Mouse (Mus musculus) heart, embryonic 11.5 days (tissue): Measurements from ENCODE around the gene Galnt18. TPM values are rescaled to one million over a fixed set of nuclear protein-coding genes. Genes with fewer than 3 reads are reported as not detected.

Experiments used
- ATAC-seq: fragments of 200-750 bp; cut with Nextera tagmentation; replicated peaks from 2 replicates; pipeline ENCODE4 v1.8.0; 2017; ENCODE audit warnings: moderate library complexity; ENCODE audit not compliant: insufficient number of reproducible peaks, low FRiP score, low TSS enrichment
- H3K27ac ChIP-seq: fragments of 300-500 bp; sonication (generic); 2 replicates; pipeline ENCODE4 v1.5.1; 2014; ENCODE audit warnings: mild to moderate bottlenecking, low read depth, low read length
- H3K27me3 ChIP-seq: fragments of 300-500 bp; sonication (generic); 2 replicates; pipeline ENCODE4 v1.6.1; 2014; ENCODE audit warnings: mild to moderate bottlenecking, low read length, mixed read lengths; ENCODE audit not compliant: control insufficient read depth, insufficient read depth
- H3K36me3 ChIP-seq: fragments of 300-500 bp; sonication (generic); 2 replicates; pipeline ENCODE4 v1.6.1; 2014; ENCODE audit warnings: mild to moderate bottlenecking, low read length, moderate library complexity, mixed read lengths; ENCODE audit not compliant: control insufficient read depth, insufficient read depth
- H3K4me1 ChIP-seq: fragments of 300-500 bp; sonication (generic); 2 replicates; pipeline ENCODE4 v1.6.1; 2014; ENCODE audit warnings: low read length; ENCODE audit not compliant: control insufficient read depth, insufficient read depth
- H3K4me2 ChIP-seq: fragments of 300-500 bp; sonication (generic); 2 replicates; pipeline ENCODE4 v1.6.1; 2014; ENCODE audit warnings: mild to moderate bottlenecking, moderate library complexity
- H3K4me3 ChIP-seq: fragments of 300-500 bp; sonication (generic); 2 replicates; pipeline ENCODE4 v1.5.1; 2014; ENCODE audit warnings: low read depth, low read length
- H3K9ac ChIP-seq: fragments of 300-500 bp; sonication (generic); 2 replicates; pipeline ENCODE4 v1.6.1; 2014; ENCODE audit warnings: mild to moderate bottlenecking, low read depth, low read length, moderate library complexity
- H3K9me3 ChIP-seq: fragments of 300-500 bp; sonication (generic); replicated peaks from 2 replicates; pipeline ENCODE4 v1.6.1; 2016; ENCODE audit warnings: low read length; ENCODE audit not compliant: control insufficient read depth
- WGBS: fragments of 180-500 bp; shearing (Covaris S2); extraction: QIAGEN DNeasy Blood & Tissue Kit; methylation state at CpG from one replicate; pipeline ENCODE4 v1.1.7; 2014; ENCODE audit not compliant: insufficient replicate concordance; 5-methylcytosine and 5-hydroxymethylcytosine counted together
- polyA plus RNA-seq: library from polyadenylated mRNA; unstranded; fragments of >200 nt; fragmentation: Nextera tagmentation; extraction: Ambion mirVana; gene quantifications from 2 replicates; pipeline ENCODE4 v1.2.1, GENCODE M21; 2014

Gene Galnt18
- polyA plus RNA-seq, 1 experiment from 2014 or later, result 6.6 TPM

DNA sequence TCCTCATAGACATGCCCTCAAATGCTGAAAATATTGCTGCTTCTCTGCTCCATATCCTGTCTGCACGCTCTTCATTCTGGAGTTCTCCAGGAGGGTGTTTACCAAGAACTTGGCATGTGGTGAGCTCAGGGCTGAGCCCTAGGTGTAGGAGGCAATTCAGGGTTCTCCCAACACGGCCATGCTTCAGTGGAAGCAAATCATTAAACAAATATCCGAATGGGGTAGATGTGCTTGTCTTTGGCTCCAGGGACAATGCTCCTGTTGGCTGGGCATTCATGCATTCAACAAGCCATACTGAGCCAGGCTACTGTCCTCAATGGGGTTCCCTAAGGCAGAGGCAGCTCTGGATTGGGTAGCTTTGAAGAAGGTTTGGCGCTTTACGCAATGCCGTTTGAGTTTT, 212.9 kb downstream of the Galnt18 start:
- H3K36me3 ChIP-seq, result no peaks in the 10 kb centered on the region
- H3K4me2 ChIP-seq, result no peak overlapping the region
- no peak overlapping the region for H3K27ac ChIP-seq
- H3K9me3 ChIP-seq, result no peaks in the 10 kb centered on the region
- H3K4me1 ChIP-seq, result no peaks in the 10 kb centered on the region
- no peaks in the 10 kb centered on the region for H3K27me3 ChIP-seq
- 78% methylated on average over 6 of the region's 6 CpGs for WGBS
- H3K4me3 ChIP-seq, result no peak overlapping the region
- no peak overlapping the region for H3K9ac ChIP-seq
- no peak for ATAC-seq

DNA sequence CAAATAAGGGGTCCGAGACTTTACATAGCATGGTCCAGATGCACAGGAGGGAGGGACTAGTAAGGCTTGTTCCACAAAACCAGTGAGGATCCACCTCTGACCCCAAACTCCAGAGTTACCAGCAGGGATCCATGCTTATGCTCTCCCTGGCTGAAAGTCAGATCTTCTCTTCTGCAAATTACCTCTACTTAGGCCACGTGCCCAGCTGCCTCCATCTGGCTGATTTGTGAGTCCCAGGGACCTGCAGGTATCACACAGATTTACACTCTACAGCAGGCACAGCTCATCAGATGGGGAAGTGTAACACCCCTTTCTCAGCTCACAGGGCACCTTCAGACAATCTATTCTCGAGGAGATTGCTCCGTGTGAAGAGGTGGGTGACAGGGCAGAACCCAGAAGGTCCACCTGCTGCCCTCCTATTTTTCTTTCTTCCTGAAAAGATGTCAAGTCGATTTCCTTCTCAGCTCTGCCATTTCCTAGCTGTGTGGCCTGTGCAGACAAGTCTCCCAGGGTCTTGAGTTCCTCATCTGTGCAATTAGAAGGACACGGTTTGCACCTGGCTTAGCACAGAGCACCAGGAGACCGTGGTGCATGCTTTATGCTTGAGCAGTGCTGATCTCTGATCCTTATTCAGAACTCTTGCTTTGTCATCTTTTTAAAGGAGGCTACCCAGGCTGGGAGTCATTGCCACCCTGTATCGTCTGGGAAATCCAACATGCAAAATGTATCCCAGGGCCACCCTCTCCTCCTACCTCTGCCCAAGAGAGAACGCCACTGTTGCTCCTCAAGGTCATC, 216.3 kb downstream of the Galnt18 start:
- Histone ChIP-seq H3K4me1 (no peaks in the 10 kb centered on the region), H3K36me3 (no peaks in the 10 kb centered on the region), H3K9ac (no peak overlapping the region), H3K9me3 (peaks cover 6% of the 10 kb centered on the region; the same call in 1 of the 2 replicates), H3K27ac (no peak overlapping the region), H3K4me3 (no peak overlapping the region), H3K4me2 (no peak overlapping the region), H3K27me3 (no peaks in the 10 kb centered on the region)
- ATAC-seq, result no peak
- WGBS, result 74% methylated on average over 9 of the region's 9 CpGs

DNA sequence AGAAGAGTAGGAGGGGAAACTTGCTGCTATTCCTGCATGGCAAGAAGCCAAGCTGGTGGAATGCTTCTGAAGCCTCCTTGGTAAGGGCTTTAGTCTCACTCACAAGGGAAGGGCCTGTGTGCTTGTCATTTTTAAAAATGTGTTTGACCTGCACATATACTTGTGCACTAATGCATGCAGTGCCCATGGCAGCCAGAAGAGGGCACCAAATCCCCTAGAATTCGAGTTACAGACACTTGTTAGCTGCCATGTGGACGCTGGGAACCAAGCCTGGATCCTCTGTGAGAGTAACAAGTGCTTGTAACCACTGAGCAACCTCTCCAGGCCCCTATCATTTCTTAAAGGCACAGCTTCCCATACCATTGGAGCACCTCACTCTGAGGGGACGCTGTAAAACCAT, 219.7 kb downstream of the Galnt18 start:
- Histone ChIP-seq H3K9ac (no peak overlapping the region), H3K4me3 (no peak overlapping the region), H3K27ac (no peak overlapping the region), H3K27me3 (no peaks in the 10 kb centered on the region), H3K4me1 (no peaks in the 10 kb centered on the region), H3K9me3 (peaks cover 6% of the 10 kb centered on the region; the same call in 1 of the 2 replicates), H3K4me2 (no peak overlapping the region), H3K36me3 (no peaks in the 10 kb centered on the region)
- ATAC-seq, result no peak
- WGBS, result 75% methylated on average over 3 of the region's 3 CpGs

DNA sequence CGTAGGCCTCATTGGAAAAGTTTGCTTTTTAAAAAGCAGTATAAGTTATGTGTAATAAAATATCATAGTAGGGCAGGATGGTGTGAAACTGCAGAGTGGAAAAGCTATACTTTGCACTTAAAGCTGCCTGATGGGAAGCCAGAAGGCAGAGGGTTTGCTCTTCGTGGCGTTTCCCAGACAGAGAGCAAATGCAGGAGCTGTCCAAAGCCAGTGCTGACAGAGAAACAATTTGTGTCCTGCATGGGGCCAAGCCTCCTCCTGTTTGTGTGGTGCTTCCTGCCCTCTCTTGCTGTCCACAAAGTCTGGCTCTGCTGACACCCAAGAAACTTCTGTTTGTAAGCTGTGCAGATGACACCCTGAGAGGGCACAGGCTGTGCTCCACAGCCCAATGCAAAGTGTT, 220.8 kb downstream of the Galnt18 start:
- Histone ChIP-seq H3K9ac (no peak overlapping the region), H3K4me1 (no peaks in the 10 kb centered on the region), H3K27me3 (no peaks in the 10 kb centered on the region), H3K9me3 (peaks cover 6% of the 10 kb centered on the region; the same call in 1 of the 2 replicates), H3K4me2 (no peak overlapping the region), H3K36me3 (no peaks in the 10 kb centered on the region), H3K27ac (no peak overlapping the region), H3K4me3 (no peak overlapping the region)
- no peak for ATAC-seq
- WGBS, result 40% methylated on average over 3 of the region's 3 CpGs

DNA sequence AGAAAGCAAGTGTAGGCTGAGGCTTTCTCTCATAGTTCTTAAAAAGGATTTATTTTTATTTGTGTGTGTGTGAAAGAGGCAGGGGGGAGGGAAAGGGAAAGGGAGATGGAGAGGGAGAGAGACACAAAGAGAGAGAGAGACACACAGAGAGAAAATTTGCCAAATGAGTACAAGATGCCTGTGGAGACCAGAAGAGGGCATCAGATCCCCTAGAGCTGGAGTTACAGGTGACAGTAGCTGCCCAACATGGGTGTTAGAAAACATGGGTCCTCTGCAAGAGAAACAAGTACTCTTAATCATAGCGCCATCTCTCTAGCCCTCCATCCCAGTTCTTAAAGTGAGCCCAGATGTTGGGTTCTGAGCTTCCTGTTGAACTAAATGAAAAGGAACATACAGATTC, 228.8 kb downstream of the Galnt18 start:
- Histone ChIP-seq H3K9me3 (no peaks in the 10 kb centered on the region), H3K27ac (no peak overlapping the region), H3K4me3 (no peak overlapping the region), H3K27me3 (no peaks in the 10 kb centered on the region), H3K4me1 (no peaks in the 10 kb centered on the region), H3K9ac (no peak overlapping the region), H3K36me3 (no peaks in the 10 kb centered on the region), H3K4me2 (no peak overlapping the region)
- no peak for ATAC-seq
- WGBS, result 93% methylated on average over 1 of the region's 1 CpGs

DNA sequence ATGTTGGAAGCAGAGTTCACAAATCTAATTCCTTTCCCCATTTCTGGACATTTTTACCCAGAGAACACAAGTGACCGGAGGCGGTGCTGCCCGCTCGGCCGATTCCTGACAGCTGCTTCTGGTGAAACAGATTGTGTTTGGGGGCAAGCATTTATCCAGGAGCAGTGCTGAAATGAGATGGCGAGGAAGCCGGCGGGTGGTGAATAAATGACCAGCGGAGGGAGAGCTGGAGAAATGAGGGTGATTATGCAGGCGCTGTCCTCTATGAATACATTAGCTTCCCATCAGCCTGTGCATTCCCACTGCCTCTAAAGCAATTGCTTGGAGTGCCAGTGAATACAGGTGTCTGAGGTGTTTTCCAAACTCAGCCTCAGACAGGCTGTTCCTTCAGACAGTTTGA, 232.7 kb downstream of the Galnt18 start:
- Histone ChIP-seq H3K27ac (no peak overlapping the region), H3K27me3 (no peaks in the 10 kb centered on the region)
- WGBS, result 78% methylated on average over 10 of the region's 10 CpGs

DNA sequence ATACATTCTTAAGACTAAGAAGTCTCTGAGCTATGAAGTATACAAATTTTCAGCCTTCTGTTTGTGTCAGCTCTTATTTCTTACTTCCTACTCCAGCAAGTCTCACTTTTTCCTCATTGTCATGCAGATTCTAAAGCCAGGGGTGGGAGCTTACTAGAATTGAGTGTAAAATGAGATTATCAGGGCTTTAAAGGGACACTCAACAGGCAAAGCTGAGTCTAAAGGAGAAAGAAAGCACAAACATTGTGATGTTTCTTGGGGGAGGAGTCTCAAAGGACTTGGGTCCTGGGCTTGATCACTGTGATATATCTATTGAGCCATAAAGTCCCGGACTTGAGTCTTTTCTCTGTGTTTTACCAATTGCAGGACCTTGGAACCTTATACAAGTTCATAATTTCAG, 234.2 kb downstream of the Galnt18 start:
- no peaks in the 10 kb centered on the region for H3K4me1 ChIP-seq
- ATAC-seq, result no peak
- 75% methylated on average over 1 of the region's 1 CpGs for WGBS

More for the DNA sequence above, 232.7 kb downstream of the Galnt18 start:
- Histone ChIP-seq H3K4me1 (no peaks in the 10 kb centered on the region), H3K9ac (no peak overlapping the region), H3K9me3 (no peaks in the 10 kb centered on the region), H3K4me3 (no peak overlapping the region), H3K36me3 (no peaks in the 10 kb centered on the region), H3K4me2 (no peak overlapping the region)
- ATAC-seq, result no peak

DNA sequence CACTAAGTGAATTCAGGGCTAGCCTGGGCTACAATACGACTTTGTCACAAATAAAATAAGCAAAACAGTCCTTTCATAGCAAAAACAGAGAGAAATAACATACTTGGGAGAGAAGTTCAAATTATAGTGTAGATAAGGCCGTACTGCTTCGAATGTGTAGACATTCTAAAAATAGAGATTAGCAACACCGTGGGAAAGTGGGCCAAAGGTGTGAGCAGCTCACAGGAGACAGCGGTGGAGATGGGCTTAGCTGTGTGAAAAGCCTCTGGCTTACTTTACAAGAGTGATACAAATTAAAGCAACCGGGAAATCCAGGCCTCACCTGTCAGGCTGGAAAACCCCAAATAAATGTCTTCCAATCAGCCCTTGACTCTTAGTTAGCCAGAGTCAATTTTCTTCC, 241.8 kb downstream of the Galnt18 start:
- Histone ChIP-seq H3K36me3 (no peaks in the 10 kb centered on the region), H3K27me3 (no peaks in the 10 kb centered on the region), H3K27ac (no peak overlapping the region), H3K4me3 (no peak overlapping the region), H3K4me1 (no peaks in the 10 kb centered on the region), H3K4me2 (no peak overlapping the region), H3K9ac (no peak overlapping the region), H3K9me3 (no peaks in the 10 kb centered on the region)
- WGBS, result 50% methylated on average over 6 of the region's 6 CpGs
- no peak for ATAC-seq

More for the DNA sequence above, 234.2 kb downstream of the Galnt18 start:
- Histone ChIP-seq H3K27me3 (no peaks in the 10 kb centered on the region), H3K9ac (no peak overlapping the region), H3K4me2 (no peak overlapping the region), H3K36me3 (no peaks in the 10 kb centered on the region), H3K9me3 (no peaks in the 10 kb centered on the region), H3K4me3 (no peak overlapping the region), H3K27ac (no peak overlapping the region)

DNA sequence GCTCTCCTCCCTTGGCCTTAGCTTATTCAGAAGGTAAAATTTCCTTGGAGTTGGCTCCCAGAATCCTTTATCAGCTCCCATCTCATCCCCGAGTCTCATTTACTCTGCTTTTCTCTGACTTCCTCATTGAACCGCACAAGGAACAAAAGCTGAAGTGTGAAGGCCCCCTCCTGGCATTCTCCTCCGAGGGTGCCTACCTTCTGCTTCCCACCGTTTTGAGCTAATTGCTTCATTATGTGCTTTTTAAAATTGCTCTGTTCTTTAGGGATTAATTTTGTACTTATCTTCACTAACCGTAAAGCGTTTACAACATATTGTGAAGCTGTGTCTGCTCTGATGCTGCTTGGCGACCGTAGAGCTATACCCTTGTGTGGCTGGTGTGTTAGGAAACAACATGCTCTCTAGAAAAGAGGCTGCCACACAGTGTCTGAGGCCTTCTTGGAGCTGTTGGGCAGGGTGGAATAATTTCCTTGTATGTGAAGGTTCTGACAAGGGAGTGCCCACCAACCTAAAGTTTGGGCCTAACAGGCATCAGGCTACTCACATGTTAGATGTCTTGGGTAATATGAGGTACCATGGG, 244.9 kb downstream of the Galnt18 start:
- H3K27me3 ChIP-seq, result no peaks in the 10 kb centered on the region
- WGBS, result 60% methylated on average over 8 of the region's 8 CpGs

More for the DNA sequence above, 244.9 kb downstream of the Galnt18 start:
- H3K9ac ChIP-seq, result no peak overlapping the region
- no peaks in the 10 kb centered on the region for H3K4me1 ChIP-seq
- H3K36me3 ChIP-seq, result no peaks in the 10 kb centered on the region
- H3K4me3 ChIP-seq, result no peak overlapping the region
- no peak overlapping the region for H3K4me2 ChIP-seq
- no peaks in the 10 kb centered on the region for H3K9me3 ChIP-seq
- no peak for ATAC-seq
- no peak overlapping the region for H3K27ac ChIP-seq
